Mouse (Mus musculus) hindbrain, embryonic 12.5 days (tissue): ENCODE measurements around the gene Adipoq. TPM values are rescaled to one million over a fixed set of nuclear protein-coding genes. Genes with fewer than 3 reads are reported as not detected.

Source experiments
- ATAC-seq: fragments of 200-750 bp; cut with Nextera tagmentation; 2 replicates; pipeline ENCODE4 v1.8.0; 2017; ENCODE audit warnings: moderate TSS enrichment; ENCODE audit not compliant: low FRiP score
- H3K27ac ChIP-seq: fragments of 300-500 bp; sonication (generic); 2 replicates; pipeline ENCODE4 v1.5.1; 2016; ENCODE audit warnings: mild to moderate bottlenecking
- H3K27me3 ChIP-seq: fragments of 300-500 bp; sonication (generic); 2 replicates; pipeline ENCODE4 v1.6.1; 2016; ENCODE audit warnings: mild to moderate bottlenecking
- H3K36me3 ChIP-seq: fragments of 300-500 bp; sonication (generic); 2 replicates; pipeline ENCODE4 v1.6.1; 2016; ENCODE audit warnings: mild to moderate bottlenecking
- H3K4me1 ChIP-seq: fragments of 300-500 bp; sonication (generic); 2 replicates; pipeline ENCODE4 v1.6.1; 2016
- H3K4me2 ChIP-seq: fragments of 300-500 bp; sonication (generic); replicated peaks from 2 replicates; pipeline ENCODE4 v1.6.1; 2016; ENCODE audit warnings: mild to moderate bottlenecking
- H3K4me3 ChIP-seq: fragments of 300-500 bp; sonication (generic); 2 replicates; pipeline ENCODE4 v1.5.1; 2016; ENCODE audit warnings: mild to moderate bottlenecking
- H3K9ac ChIP-seq: fragments of 300-500 bp; sonication (generic); 2 replicates; pipeline ENCODE4 v1.6.1; 2016; ENCODE audit warnings: mild to moderate bottlenecking, moderate library complexity
- H3K9me3 ChIP-seq: fragments of 300-500 bp; sonication (generic); replicated peaks from 2 replicates; pipeline ENCODE4 v1.6.1; 2016; ENCODE audit warnings: mild to moderate bottlenecking
- WGBS: fragments of 180-500 bp; shearing (Covaris S2); methylation state at CpG from one replicate; pipeline ENCODE4 v1.1.7; 2016; 5-methylcytosine and 5-hydroxymethylcytosine counted together
- polyA plus RNA-seq: library from polyadenylated mRNA; unstranded; fragments of >200 nt; fragmentation: Nextera tagmentation; extraction: Ambion mirVana; gene quantifications from 2 replicates; pipeline ENCODE4 v1.2.1, GENCODE M21; 2016

Gene Adipoq
- polyA plus RNA-seq, 1 experiment from 2014 or later = not detected

GRCm38 (mm10) chr16:23123104-23123503 lies 23.2 kb upstream of the Adipoq start:
- ATAC-seq = no peak
- peaks cover 10% of the 10 kb centered on the region for H3K4me1 ChIP-seq
- H3K27ac ChIP-seq = no peak overlapping the region
- WGBS = 93% methylated on average over 4 of the region's 4 CpGs
- H3K36me3 ChIP-seq = peaks cover 44% of the 10 kb centered on the region
- no peak overlapping the region for H3K4me3 ChIP-seq
- no peak overlapping the region for H3K4me2 ChIP-seq
- H3K9me3 ChIP-seq = no peaks in the 10 kb centered on the region
- H3K27me3 ChIP-seq = no peaks in the 10 kb centered on the region
- no peak overlapping the region for H3K9ac ChIP-seq

- Histone ChIP-seq H3K36me3 (peaks cover 39% of the 10 kb centered on the region), H3K4me1 (peaks cover 23% of the 10 kb centered on the region), H3K27ac (no peak overlapping the region), H3K4me2 (no peak overlapping the region), H3K27me3 (no peaks in the 10 kb centered on the region), H3K9ac (no peak overlapping the region), H3K4me3 (no peak overlapping the region), H3K9me3 (no peaks in the 10 kb centered on the region)
- 91% methylated on average over 4 of the region's 4 CpGs for WGBS
- ATAC-seq = no peak
These were observed 21.9 kb upstream of the Adipoq start for GRCm38 (mm10) chr16:23124398-23124797.

- Histone ChIP-seq H3K9ac (peak overlapping the region; percentile 89), H3K9me3 (no peaks in the 10 kb centered on the region), H3K27ac (peak overlapping the region; percentile 97), H3K4me3 (peak overlapping the region; percentile 79), H3K36me3 (peaks cover 15% of the 10 kb centered on the region), H3K4me2 (peak overlapping the region; percentile 84), H3K27me3 (no peaks in the 10 kb centered on the region), H3K4me1 (peaks cover 23% of the 10 kb centered on the region)
- WGBS = 2% methylated on average over 4 of the region's 4 CpGs
- ATAC-seq = no peak
These were observed 19.0 kb upstream of the Adipoq start for GRCm38 (mm10) chr16:23127311-23127672.

GRCm38 (mm10) chr16:23127673-23128375 lies 18.5 kb upstream of the Adipoq start, which contains the start of gene Rfc4:
Gene Rfc4, minus strand, starts transcription at chr16:23127737.
- Histone ChIP-seq H3K9me3 (no peaks in the 10 kb centered on the region), H3K4me1 (peaks cover 23% of the 10 kb centered on the region), H3K4me2 (peak within 1 kb of the TSS; percentile 84), H3K27me3 (no peaks in the 10 kb centered on the region), H3K4me3 (peak within 1 kb of the TSS; percentile 79), H3K36me3 (peaks cover 11% of the 10 kb centered on the region), H3K9ac (peak within 1 kb of the TSS; percentile 89), H3K27ac (peak within 1 kb of the TSS; percentile 97)
- peak; percentile 95 for ATAC-seq
- WGBS = under 1% methylated on average over 51 of the region's 51 CpGs

- Histone ChIP-seq H3K4me1 (peaks cover 23% of the 10 kb centered on the region), H3K4me3 (no peak overlapping the region), H3K27ac (no peak overlapping the region), H3K9me3 (no peaks in the 10 kb centered on the region), H3K27me3 (no peaks in the 10 kb centered on the region), H3K4me2 (no peak overlapping the region), H3K36me3 (no peaks in the 10 kb centered on the region), H3K9ac (no peak overlapping the region)
- WGBS = 88% methylated on average over 3 of the region's 3 CpGs
- no peak for ATAC-seq
These were observed 16.0 kb upstream of the Adipoq start for GRCm38 (mm10) chr16:23130303-23130702.

- no peak for ATAC-seq
- no peak overlapping the region for H3K4me2 ChIP-seq
- H3K27ac ChIP-seq = no peak overlapping the region
- WGBS = 90% methylated on average over 1 of the region's 1 CpGs
- H3K36me3 ChIP-seq = no peaks in the 10 kb centered on the region
- peaks cover 13% of the 10 kb centered on the region for H3K4me1 ChIP-seq
- no peak overlapping the region for H3K4me3 ChIP-seq
- no peak overlapping the region for H3K9ac ChIP-seq
- H3K9me3 ChIP-seq = no peaks in the 10 kb centered on the region
- H3K27me3 ChIP-seq = no peaks in the 10 kb centered on the region
These were observed 14.0 kb upstream of the Adipoq start for GRCm38 (mm10) chr16:23132336-23132735.

- 20% methylated on average over 11 of the region's 11 CpGs for WGBS
- Histone ChIP-seq H3K27ac (no peak overlapping the region), H3K9ac (no peak overlapping the region), H3K4me3 (no peak overlapping the region), H3K27me3 (no peaks in the 10 kb centered on the region), H3K4me1 (no peaks in the 10 kb centered on the region), H3K9me3 (no peaks in the 10 kb centered on the region), H3K36me3 (no peaks in the 10 kb centered on the region), H3K4me2 (no peak overlapping the region)
- ATAC-seq = no peak
These were observed 10.8 kb upstream of the Adipoq start for GRCm38 (mm10) chr16:23135421-23136149.

- H3K4me3 ChIP-seq = no peak overlapping the region
- no peaks in the 10 kb centered on the region for H3K36me3 ChIP-seq
- H3K4me2 ChIP-seq = no peak overlapping the region
- H3K9ac ChIP-seq = no peak overlapping the region
- H3K4me1 ChIP-seq = no peaks in the 10 kb centered on the region
- 67% methylated on average over 4 of the region's 4 CpGs for WGBS
- H3K27me3 ChIP-seq = no peaks in the 10 kb centered on the region
- H3K27ac ChIP-seq = no peak overlapping the region
- no peaks in the 10 kb centered on the region for H3K9me3 ChIP-seq
- no peak for ATAC-seq
These were observed 9.8 kb upstream of the Adipoq start for GRCm38 (mm10) chr16:23136406-23136970.

- no peak overlapping the region for H3K4me3 ChIP-seq
- WGBS = 94% methylated on average over 3 of the region's 3 CpGs
- no peak for ATAC-seq
- H3K4me1 ChIP-seq = no peaks in the 10 kb centered on the region
- no peak overlapping the region for H3K27ac ChIP-seq
- H3K9me3 ChIP-seq = no peaks in the 10 kb centered on the region
- H3K4me2 ChIP-seq = no peak overlapping the region
- no peaks in the 10 kb centered on the region for H3K27me3 ChIP-seq
- H3K36me3 ChIP-seq = no peaks in the 10 kb centered on the region
- no peak overlapping the region for H3K9ac ChIP-seq
These were observed 5.4 kb upstream of the Adipoq start for GRCm38 (mm10) chr16:23140911-23141310.

GRCm38 (mm10) chr16:23144326-23144725 lies 2.0 kb upstream of the Adipoq start:
- no peak overlapping the region for H3K27ac ChIP-seq
- no peaks in the 10 kb centered on the region for H3K9me3 ChIP-seq
- 81% methylated on average over 7 of the region's 7 CpGs for WGBS

GRCm38 (mm10) chr16:23145211-23145610 lies 1.1 kb upstream of the Adipoq start:
- Histone ChIP-seq H3K4me1 (no peaks in the 10 kb centered on the region), H3K9me3 (no peaks in the 10 kb centered on the region), H3K27me3 (no peaks in the 10 kb centered on the region), H3K27ac (no peak overlapping the region), H3K9ac (no peak overlapping the region), H3K36me3 (no peaks in the 10 kb centered on the region), H3K4me3 (no peak overlapping the region), H3K4me2 (no peak overlapping the region)
- WGBS = 84% methylated on average over 5 of the region's 5 CpGs
- ATAC-seq = no peak

More at GRCm38 (mm10) chr16:23144326-23144725, 2.0 kb upstream of the Adipoq start:
- no peak overlapping the region for H3K4me3 ChIP-seq
- no peaks in the 10 kb centered on the region for H3K4me1 ChIP-seq
- no peak overlapping the region for H3K4me2 ChIP-seq
- H3K9ac ChIP-seq = no peak overlapping the region
- H3K36me3 ChIP-seq = no peaks in the 10 kb centered on the region
- no peaks in the 10 kb centered on the region for H3K27me3 ChIP-seq
- ATAC-seq = no peak

- H3K4me2 ChIP-seq = no peak overlapping the region
- no peaks in the 10 kb centered on the region for H3K9me3 ChIP-seq
- no peak for ATAC-seq
- H3K36me3 ChIP-seq = no peaks in the 10 kb centered on the region
- H3K9ac ChIP-seq = no peak overlapping the region
- 67% methylated on average over 2 of the region's 2 CpGs for WGBS
- H3K27me3 ChIP-seq = no peaks in the 10 kb centered on the region
- no peak overlapping the region for H3K4me3 ChIP-seq
- no peak overlapping the region for H3K27ac ChIP-seq
- no peaks in the 10 kb centered on the region for H3K4me1 ChIP-seq
These were observed 2.6 kb downstream of the Adipoq start for GRCm38 (mm10) chr16:23148936-23149335.
